Mouse (Mus musculus) myocyte (in vitro differentiated cells): ENCODE results near the gene Fgfbp3. TPM values are rescaled to one million over a fixed set of nuclear protein-coding genes. Genes with fewer than 3 reads are reported as not detected.
"Not testable (repeated sequence)": the region's sequence is repeated elsewhere in the genome, so short reads cannot be mapped to it uniquely, and the experiment has no call there.

Source experiments
- H3K27me3 ChIP-seq: one replicate; pipeline ENCODE4 v1.6.1; 2011; ENCODE audit not compliant: control insufficient read depth, insufficient read depth, insufficient read length
- H3K36me3 ChIP-seq: one replicate; pipeline ENCODE4 v1.6.1; 2011; ENCODE audit not compliant: control insufficient read depth, insufficient read depth
- H3K4me2 ChIP-seq: one replicate; pipeline ENCODE4 v1.6.1; 2011; ENCODE audit warnings: low read depth, control low read depth
- H3K4me3 ChIP-seq: one replicate; pipeline ENCODE4 v1.5.1; 2011; ENCODE audit warnings: mild to moderate bottlenecking, control low read depth, moderate library complexity
- H3K79me2 ChIP-seq: one replicate; pipeline ENCODE4 v1.6.1; 2011; ENCODE audit not compliant: control insufficient read depth, insufficient read depth
- H3ac ChIP-seq: one replicate; pipeline ENCODE4 v1.6.1; 2011; ENCODE audit not compliant: control insufficient read depth, insufficient read length
- CEBPB ChIP-seq: IDR thresholded peaks from 2 replicates; pipeline ENCODE4 v1.6.1; 2011; ENCODE audit warnings: mild to moderate bottlenecking, moderate library complexity; ENCODE audit not compliant: poor library complexity, insufficient read depth, severe bottlenecking
- E2F4 ChIP-seq: IDR thresholded peaks from one replicate; pipeline ENCODE4 v1.6.1; 2011; ENCODE audit warnings: mild to moderate bottlenecking, control low read depth, moderate library complexity; ENCODE audit not compliant: insufficient read depth
- MAX ChIP-seq: IDR thresholded peaks from one replicate; pipeline ENCODE4 v1.6.1; 2011; ENCODE audit warnings: low read depth, mild to moderate bottlenecking, control low read depth
- MYOD1 ChIP-seq, 3 experiments: IDR thresholded peaks; one replicate each; pipeline ENCODE4 v1.6.1; 2011; ENCODE audit warnings: control low read depth in 2 of 3, low read depth in 2 of 3, mild to moderate bottlenecking in 2 of 3, moderate library complexity in 1 of 3; ENCODE audit not compliant: insufficient read length in 2 of 3, control insufficient read depth in 1 of 3
- MYOG ChIP-seq, 3 experiments: IDR thresholded peaks; one replicate each; pipeline ENCODE4 v1.6.1; 2011; ENCODE audit warnings: control low read depth in 2 of 3, low read depth in 2 of 3, mild to moderate bottlenecking in 2 of 3; ENCODE audit not compliant: insufficient read length in 2 of 3, control insufficient read depth in 1 of 3, insufficient read depth in 1 of 3
- POLR2A ChIP-seq: IDR thresholded peaks from one replicate; pipeline ENCODE4 v1.6.1; 2011; ENCODE audit warnings: low read depth, mild to moderate bottlenecking, control low read depth, moderate library complexity; ENCODE audit not compliant: insufficient read length
- POLR2AphosphoS2 ChIP-seq: IDR thresholded peaks from one replicate; pipeline ENCODE4 v1.6.1; 2011; ENCODE audit warnings: low read depth, control low read depth; ENCODE audit not compliant: insufficient read length
- REST ChIP-seq: IDR thresholded peaks from one replicate; pipeline ENCODE4 v1.6.1; 2011; ENCODE audit warnings: mild to moderate bottlenecking, control low read depth, moderate library complexity; ENCODE audit not compliant: insufficient read depth, insufficient read length
- SRF ChIP-seq: IDR thresholded peaks from one replicate; pipeline ENCODE4 v1.6.1; 2011; ENCODE audit warnings: low read depth; ENCODE audit not compliant: control insufficient read depth, insufficient read length
- TCF12 ChIP-seq: IDR thresholded peaks from one replicate; pipeline ENCODE4 v1.6.1; 2011; ENCODE audit warnings: mild to moderate bottlenecking, control low read depth; ENCODE audit not compliant: poor library complexity, insufficient read depth, severe bottlenecking
- TCF3 ChIP-seq: IDR thresholded peaks from one replicate; pipeline ENCODE4 v1.6.1; 2011; ENCODE audit warnings: low read depth, control low read depth; ENCODE audit not compliant: insufficient read length
- USF1 ChIP-seq: IDR thresholded peaks from one replicate; pipeline ENCODE4 v1.6.1; 2011; ENCODE audit warnings: low read depth, mild to moderate bottlenecking, control low read depth, moderate library complexity
- polyA plus RNA-seq: library from polyadenylated mRNA; unstranded; fragments of >200 nt; fragmentation: generic; extraction: Trizol; gene quantifications from one replicate; pipeline ENCODE4 v1.2.1, GENCODE M21; 2012; ENCODE audit warnings: missing spikeins

Fgfbp3 gene
- polyA plus RNA-seq, 1 experiment, result 1.1 TPM

GRCm38 (mm10) chr19:36886316-36886715 is 33.1 kb downstream of the Fgfbp3 start:
- TF ChIP-seq USF1 (no peak), TCF3 (no peak), POLR2A (no peak), SRF (no peak), MYOD1 (IDR thresholded peaks at IDR 0.05; ENCODE audit: control insufficient read depth in 1 of 3, insufficient read length in 2 of 3, low read depth in 2 of 3) (no peak), MYOG (IDR thresholded peaks at IDR 0.05; ENCODE audit: control insufficient read depth in 1 of 3, insufficient read depth in 1 of 3, insufficient read length in 2 of 3, low read depth in 2 of 3) (no peak), POLR2AphosphoS2 (no peak), MAX (no peak), CEBPB (no peak), E2F4 (no peak), TCF12 (no peak), REST (no peak)
- Histone ChIP-seq H3K4me2 (no peak overlapping the region), H3K36me3 (peaks cover 81% of the 10 kb centered on the region), H3K27me3 (no peaks in the 10 kb centered on the region), H3K4me3 (no peak overlapping the region), H3K79me2 (no peaks in the 10 kb centered on the region), H3ac (no peak overlapping the region)

- H3ac ChIP-seq, result no peak overlapping the region
- no peak overlapping the region for H3K4me3 ChIP-seq
- peaks cover 87% of the 10 kb centered on the region for H3K36me3 ChIP-seq
- TF ChIP-seq MYOD1 (IDR thresholded peaks at IDR 0.05; ENCODE audit: control insufficient read depth in 1 of 3, insufficient read length in 2 of 3, low read depth in 2 of 3), result no peak
- TF ChIP-seq MAX, result no peak
- no peak for TF ChIP-seq CEBPB
- TF ChIP-seq SRF, result no peak
- TF ChIP-seq POLR2AphosphoS2, result no peak
- TF ChIP-seq REST, result no peak
- TF ChIP-seq TCF12, result no peak
- TF ChIP-seq MYOG (IDR thresholded peaks at IDR 0.05; ENCODE audit: control insufficient read depth in 1 of 3, insufficient read depth in 1 of 3, insufficient read length in 2 of 3, low read depth in 2 of 3), result no peak
- no peak for TF ChIP-seq POLR2A
- TF ChIP-seq TCF3, result no peak
- TF ChIP-seq USF1, result no peak
- no peak for TF ChIP-seq E2F4
- H3K27me3 ChIP-seq, result no peaks in the 10 kb centered on the region
- H3K4me2 ChIP-seq, result no peak overlapping the region
- no peaks in the 10 kb centered on the region for H3K79me2 ChIP-seq
Measured at GRCm38 (mm10) chr19:36883119-36883518, 36.3 kb downstream of the Fgfbp3 start.

GRCm38 (mm10) chr19:36878743-36879495 is 40.5 kb downstream of the Fgfbp3 start:
- Histone ChIP-seq H3K4me3 (no peak overlapping the region), H3K4me2 (no peak overlapping the region), H3K27me3 (no peaks in the 10 kb centered on the region)

GRCm38 (mm10) chr19:36877329-36877728 is 42.1 kb downstream of the Fgfbp3 start:
- no peaks in the 10 kb centered on the region for H3K79me2 ChIP-seq
- H3K36me3 ChIP-seq, result peaks cover 77% of the 10 kb centered on the region
- no peak overlapping the region for H3K4me2 ChIP-seq
- H3K4me3 ChIP-seq, result no peak overlapping the region
- no peaks in the 10 kb centered on the region for H3K27me3 ChIP-seq
- H3ac ChIP-seq, result no peak overlapping the region
- TF ChIP-seq MAX (no peak), TCF12 (no peak), REST (no peak), USF1 (no peak), POLR2A (no peak), TCF3 (no peak), E2F4 (no peak), POLR2AphosphoS2 (no peak), MYOD1 (IDR thresholded peaks at IDR 0.05; ENCODE audit: control insufficient read depth in 1 of 3, insufficient read length in 2 of 3, low read depth in 2 of 3) (no peak), MYOG (IDR thresholded peaks at IDR 0.05; ENCODE audit: control insufficient read depth in 1 of 3, insufficient read depth in 1 of 3, insufficient read length in 2 of 3, low read depth in 2 of 3) (no peak)

More at GRCm38 (mm10) chr19:36878743-36879495, 40.5 kb downstream of the Fgfbp3 start:
- Histone ChIP-seq H3ac (no peak overlapping the region), H3K36me3 (peaks cover 74% of the 10 kb centered on the region), H3K79me2 (no peaks in the 10 kb centered on the region)
- no peak for TF ChIP-seq E2F4

GRCm38 (mm10) chr19:36874651-36875050 is 44.8 kb downstream of the Fgfbp3 start:
- TF ChIP-seq MYOG (IDR thresholded peaks at IDR 0.05; ENCODE audit: control insufficient read depth in 1 of 3, insufficient read depth in 1 of 3, insufficient read length in 2 of 3, low read depth in 2 of 3) (no peak), REST (no peak), MYOD1 (IDR thresholded peaks at IDR 0.05; ENCODE audit: control insufficient read depth in 1 of 3, insufficient read length in 2 of 3, low read depth in 2 of 3) (no peak)
- no peaks in the 10 kb centered on the region for H3K27me3 ChIP-seq
- peaks cover 80% of the 10 kb centered on the region for H3K36me3 ChIP-seq
- no peak overlapping the region for H3K4me3 ChIP-seq
- H3ac ChIP-seq, result no peak overlapping the region
- H3K4me2 ChIP-seq, result no peak overlapping the region
- H3K79me2 ChIP-seq, result no peaks in the 10 kb centered on the region

GRCm38 (mm10) chr19:36868675-36869074 is 50.7 kb downstream of the Fgfbp3 start:
- H3K27me3 ChIP-seq, H3K4me3 ChIP-seq, H3K79me2 ChIP-seq: not testable (repeated sequence)

More at GRCm38 (mm10) chr19:36868675-36869074, 50.7 kb downstream of the Fgfbp3 start:
- H3K36me3 ChIP-seq, result peaks cover 80% of the 10 kb centered on the region
- not testable (repeated sequence) for H3ac ChIP-seq, H3K4me2 ChIP-seq
